Mouse (Mus musculus): Measurements from ENCODE around the gene Pinlyp. TPM values are rescaled to one million over a fixed set of nuclear protein-coding genes. Genes with fewer than 3 reads are reported as not detected.

Pinlyp gene
- polyA plus RNA-seq, 3 experiments from 2014 or later, result not detected

DNA sequence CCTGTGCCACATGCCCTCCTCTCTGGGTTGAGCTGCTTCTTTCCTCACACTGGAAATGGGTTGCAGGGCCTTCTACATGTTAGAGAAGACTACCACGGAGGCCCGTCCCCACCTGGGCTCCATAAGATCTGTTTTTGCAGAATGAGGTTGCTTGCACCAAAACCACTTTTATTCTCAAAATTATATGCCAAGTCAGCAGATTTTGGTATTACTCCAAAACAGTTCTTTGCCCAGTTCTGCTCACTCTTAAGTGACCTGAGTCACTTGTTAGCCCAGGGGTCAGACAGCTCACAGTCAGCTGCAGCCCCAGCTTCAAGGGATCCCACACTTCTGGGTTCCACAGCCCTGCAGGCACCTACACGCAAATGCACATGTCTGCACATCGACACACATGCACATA lies 15.5 kb upstream of the Pinlyp start:
- no peak for ATAC-seq

DNA sequence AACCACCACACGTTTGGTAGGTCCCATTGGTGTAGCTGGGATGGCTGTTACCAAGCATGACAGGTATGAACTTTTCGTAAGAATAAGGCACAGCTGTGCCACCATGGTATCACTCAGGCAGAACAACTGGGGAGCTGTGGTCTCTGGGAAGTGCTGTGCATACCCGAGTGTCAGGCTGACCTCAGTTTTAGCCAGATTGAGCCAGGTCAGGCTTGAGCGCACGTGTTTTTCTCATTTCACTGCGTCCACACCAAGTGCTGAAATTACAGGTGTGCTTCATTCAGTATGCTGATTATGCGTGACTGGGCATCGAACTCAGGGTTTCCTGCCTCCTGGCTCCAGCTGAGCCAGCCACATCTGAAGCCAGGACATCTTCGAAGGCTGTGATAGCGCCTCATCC lies 9.9 kb upstream of the Pinlyp start:
- ATAC-seq, result no peak

DNA sequence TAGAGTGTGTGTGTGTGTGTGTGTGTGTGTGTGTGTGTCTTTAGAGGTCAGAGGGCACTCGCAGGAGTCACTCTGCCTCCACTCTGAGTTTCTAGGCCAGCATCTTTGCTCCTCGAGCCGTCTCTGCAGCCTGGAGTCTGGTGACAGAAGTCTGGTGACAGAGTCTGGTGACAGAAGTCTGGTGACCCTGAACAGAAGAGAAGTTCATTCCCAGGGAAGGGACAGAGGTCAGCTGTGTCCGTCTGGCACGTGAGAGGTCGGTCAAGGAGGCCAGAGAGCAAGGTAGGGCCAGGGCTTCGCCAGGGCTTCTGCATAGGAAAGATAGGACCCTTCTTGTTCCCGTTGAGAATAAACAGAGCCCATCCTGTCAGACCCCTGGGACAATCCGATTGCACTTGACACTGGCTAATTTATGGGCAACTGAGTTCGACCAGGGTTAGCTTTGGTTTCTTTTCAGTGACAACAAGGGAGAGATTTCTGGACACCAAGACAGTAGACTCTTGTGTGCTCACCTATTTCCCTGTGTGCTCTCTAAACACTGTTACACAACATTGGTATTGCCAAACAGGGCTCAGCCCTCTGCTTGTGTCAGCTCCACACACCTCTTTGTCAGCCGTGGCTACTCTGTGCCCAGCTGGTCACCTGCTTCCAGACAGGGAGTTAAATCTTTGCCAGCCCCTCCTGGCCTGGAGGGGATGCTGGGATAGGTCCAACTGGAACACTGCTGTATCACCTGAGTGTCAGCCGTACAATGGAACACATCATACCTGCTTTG lies 6.3 kb upstream of the Pinlyp start:
- no peak for ATAC-seq

DNA sequence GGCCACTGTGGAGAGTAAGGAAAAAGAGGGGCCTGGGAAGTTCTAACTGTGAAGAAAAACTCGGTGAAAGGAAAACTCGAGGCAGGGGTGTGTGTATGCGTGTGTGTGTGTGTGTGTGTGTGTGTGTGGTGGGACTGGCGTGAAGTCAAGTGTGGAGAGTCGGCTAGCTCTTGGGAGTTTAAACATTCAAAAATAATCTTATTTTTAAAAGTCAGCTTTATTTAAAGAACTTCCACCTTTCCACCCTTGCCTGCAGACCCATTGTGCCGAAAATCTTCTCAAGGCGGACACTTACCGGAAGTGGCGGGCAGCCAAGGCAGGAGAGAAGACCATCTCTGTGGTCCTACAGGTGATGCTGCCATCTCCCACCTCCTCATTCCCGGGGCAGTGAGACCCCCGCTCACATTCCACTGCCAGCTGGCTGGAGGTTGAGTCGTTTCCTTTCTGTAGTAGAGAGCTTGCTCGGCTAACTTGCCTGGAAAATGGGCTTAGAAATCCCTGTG lies 1.7 kb upstream of the Pinlyp start:
- ATAC-seq, result no peak

DNA sequence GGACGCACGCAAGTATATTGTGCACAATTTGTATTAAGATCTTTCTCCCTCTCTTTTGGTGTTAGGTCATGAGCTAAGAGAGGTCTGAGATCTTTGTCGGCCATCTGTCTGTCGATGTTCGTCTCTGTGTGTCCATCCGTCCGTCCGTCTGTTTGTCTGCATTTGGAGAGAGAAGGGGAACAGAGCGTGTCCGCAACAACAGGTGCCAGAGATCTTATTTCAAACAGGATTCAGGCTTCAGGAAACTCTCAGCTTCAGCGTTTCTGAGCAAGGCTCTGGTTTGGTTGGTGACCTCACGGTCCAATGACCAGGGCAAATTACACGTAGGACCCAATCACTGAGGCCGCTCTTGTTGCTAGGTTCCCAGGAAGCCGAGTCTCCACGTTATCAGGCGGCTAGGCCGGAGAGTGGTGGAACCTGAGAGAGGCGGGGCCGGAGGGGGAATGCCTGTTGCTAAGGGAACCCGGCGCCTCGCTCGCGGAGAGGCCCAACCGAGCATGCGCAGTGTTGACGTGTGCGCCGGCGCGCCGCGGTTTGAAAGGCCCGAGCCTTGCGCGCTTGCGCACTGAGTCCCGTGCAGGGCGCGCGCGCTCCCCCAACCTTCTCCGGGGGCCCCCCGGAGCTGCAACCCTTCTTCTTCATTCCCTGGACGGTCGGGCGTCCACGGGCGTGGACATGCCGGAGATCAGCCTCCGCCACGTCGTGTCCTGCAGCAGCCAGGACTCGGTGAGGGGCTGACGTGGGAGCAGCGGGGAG lies 894 bp upstream of the Pinlyp start:
- ATAC-seq, result peak; percentile 100

DNA sequence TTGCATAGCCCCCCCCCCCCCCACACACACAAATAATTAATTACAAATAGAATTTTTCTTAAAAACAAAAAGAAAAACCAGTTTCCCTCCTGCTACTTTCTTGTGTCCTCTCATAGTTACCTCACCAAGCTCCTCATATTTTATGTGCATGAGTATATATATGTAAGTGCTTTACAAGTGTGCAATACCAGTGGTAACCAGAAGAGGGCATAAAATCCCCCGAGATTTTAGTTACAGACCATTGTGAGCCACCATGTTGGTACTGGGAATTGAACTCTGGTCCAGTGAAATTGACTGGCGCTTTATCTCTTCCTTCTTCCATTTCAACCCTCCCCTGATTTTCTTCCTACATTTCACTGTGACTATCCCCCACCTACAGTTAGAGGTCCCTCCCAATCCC lies 1.4 kb downstream of the Pinlyp start:
- no peak for ATAC-seq

DNA sequence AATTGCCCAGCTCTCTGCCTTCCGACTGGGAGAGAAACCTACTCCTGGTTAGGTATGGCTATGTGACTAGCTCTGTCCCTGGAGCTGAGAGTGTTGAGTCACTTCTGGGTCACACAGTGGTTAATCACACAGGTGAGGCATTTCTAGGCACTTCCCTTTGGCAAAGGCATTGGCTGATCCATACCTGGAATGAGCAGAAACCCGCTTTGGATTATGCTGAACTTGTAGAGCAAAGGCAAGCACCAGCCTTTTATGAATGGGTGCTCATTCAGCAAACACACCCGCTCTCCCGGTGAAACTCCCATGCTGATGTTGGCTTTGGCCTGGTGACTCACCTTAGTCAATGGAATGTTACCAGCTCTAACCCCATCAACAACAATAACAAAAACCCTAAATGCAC lies 6.2 kb downstream of the Pinlyp start:
- no peak for ATAC-seq

DNA sequence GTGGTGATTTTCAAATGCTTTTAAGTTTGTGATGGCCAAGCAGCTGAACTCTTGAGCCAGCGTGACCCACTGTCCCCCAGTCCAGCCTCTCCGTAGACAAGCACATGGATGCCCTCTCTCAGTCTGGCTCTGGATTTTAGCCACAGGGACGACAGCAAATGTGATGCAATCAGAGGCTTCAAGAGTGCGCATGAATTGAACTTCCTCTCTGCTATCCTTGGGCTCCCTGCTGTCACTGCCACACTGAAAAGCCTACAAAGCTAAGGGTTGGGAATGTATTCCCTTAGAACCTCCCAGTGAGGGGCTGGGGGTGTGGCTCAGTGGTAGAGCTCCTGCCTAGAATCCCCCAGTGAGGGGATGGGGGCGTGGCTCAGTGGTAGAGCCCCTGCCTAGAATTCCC lies 7.2 kb downstream of the Pinlyp start:
- no peak for ATAC-seq

DNA sequence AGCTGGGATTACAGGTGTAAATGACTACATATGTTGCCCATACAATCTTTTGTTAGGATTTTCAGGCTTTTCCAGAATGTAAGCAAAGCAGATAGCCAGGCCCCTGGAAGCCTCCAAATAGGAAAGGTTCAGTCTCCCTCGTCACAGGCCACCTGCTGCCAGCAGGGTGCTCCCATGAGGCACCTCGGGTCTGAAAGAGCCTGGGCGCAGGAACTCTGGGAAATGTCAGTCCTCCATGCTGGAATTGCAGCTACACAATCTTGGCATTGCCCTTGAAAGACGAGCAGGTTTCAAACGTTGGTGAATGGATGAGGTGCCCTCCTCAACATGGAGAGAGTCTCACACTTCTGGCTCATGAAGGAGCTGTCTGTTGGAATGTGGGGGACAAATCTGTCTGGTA lies 7.8 kb downstream of the Pinlyp start:
- no peak for ATAC-seq

DNA sequence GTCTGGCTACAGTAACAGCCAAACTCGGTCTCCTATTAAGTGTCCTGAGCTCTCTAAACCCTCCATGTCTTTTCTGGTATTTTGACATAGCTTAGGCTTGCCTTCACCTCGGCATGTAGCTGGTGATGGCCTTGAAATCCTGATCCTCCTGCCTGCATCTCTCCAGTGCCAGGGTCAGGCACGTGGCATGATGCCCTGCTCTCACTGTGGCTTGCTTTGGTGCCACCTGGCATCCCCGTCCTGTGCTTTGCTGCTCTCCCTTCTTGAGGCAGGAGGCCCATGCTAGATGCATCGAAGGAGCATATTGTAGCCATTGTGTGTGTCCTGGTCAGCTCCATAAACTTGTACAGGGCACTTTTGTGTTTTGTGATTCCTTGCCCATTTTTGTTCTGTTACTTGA lies 8.3 kb downstream of the Pinlyp start:
- no peak for ATAC-seq

DNA sequence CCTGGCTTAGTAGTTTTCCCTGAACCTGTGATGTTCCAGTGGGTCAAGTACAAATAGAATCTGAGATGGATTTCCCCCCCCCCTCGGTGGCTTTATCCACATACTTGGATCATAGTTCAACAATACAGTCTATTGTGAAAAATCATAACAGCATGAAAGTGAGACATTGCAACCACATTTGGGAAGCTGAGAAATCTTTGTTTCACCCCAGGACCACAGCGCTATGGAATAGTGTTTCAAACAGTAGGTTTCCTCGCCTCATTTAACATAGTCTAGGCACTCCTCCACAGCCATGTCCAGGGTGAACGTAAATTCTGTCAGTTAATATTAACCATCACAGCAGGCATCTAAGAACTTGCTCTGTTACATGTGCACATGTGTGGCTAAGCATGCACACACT lies 8.8 kb downstream of the Pinlyp start:
- no peak for ATAC-seq

DNA sequence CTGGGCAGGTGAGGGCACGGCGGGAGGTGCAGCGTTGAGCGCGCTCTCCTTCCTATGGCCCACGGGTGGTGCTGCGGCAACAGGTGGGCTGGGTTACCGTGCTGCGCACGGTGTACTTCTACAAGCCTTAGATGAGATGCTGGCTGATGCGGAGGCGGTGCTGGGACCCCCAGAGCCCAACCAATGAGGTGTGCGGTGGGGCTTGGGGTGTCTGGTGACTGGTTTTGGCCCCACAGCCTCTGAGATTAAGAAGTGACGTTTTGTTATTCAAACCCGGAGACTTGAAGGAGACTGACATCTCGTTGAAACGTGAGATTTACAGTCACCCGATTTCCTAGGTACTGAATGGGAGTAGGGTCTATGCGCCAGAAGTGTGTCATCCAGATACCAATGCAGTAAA lies 11.6 kb downstream of the Pinlyp start:
- no peak for ATAC-seq

DNA sequence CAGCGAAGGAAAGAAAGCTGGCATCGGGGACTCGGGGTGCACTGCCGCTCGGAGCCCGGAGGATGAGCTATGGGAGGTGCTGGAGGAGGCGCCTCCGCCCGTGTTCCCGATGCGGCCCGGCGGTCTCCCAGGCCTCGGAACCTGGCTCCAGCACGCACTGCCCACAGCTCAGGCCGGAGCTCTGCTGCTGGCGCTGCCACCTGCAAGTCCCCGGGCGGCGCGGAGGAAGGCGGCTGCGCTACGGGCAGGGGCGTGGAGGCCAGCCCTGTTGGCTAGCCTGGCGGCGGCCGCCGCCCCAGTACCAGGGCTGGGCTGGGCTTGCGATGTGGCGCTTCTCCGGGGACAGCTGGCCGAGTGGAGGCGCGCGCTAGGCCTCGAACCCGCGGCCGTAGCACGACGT lies 12.1 kb downstream of the Pinlyp start:
- ATAC-seq, result no peak

DNA sequence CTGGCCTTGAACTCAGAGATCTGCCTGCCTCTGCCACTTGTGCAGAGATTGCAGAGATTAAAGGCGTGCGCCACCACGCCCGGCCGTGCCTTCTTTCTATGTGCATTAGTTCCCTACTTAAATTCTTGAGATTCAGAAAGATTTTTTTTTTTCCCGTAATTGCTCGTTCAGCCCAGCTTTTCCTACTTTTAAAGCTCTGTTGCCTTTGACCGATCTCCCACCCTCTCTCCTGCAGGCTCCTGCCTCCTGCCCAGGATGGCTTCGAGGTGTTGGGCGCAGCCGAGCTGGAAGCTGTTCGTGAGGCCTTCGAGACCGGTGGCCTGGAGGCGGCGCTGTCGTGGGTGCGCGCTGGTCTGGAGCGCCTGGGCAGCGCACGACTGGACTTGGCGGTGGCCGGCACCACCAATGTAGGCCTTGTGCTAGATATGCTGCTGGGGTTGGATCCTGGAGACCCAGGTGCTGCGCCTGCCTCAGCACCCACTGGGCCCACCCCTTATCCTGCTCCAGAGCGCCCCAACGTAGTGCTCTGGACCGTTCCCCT lies 12.8 kb downstream of the Pinlyp start:
- ATAC-seq, result no peak

DNA sequence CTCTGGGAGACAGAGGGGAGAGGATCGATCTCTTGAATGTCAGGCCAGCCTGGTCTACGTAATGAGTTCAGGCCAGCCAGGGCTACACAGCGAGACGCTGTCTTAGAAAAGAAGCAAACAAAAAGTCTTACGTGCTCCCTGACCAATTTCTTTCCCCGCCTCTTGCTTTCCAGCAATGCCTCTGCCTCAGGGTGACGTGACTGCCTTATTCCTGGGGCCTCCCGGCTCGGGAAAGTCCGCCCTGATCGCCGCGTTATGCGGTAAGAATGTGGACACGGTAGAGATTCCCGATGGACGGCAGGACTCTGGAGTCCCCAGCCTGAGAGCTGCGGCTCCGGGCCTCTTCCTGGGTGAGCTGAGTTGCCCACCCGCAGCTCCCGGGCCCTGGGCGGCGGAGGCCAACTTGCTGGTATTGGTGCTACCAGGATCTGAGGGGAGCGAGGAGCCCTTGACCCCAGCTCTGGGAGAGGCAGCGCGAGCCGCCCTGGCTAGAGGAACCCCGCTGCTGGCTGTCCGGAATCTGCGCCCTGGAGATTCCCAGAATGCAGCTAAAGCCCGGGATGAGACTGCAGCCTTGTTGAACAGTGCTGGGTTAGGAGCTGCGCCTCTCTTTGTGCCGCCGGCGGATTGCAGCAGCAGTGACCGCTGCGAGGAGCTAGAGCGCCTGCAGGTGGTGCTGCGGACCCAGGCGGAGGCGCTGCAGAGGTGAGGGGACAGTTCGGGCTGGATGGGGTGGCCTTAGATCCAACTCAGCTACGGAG lies 14.5 kb downstream of the Pinlyp start:
- no peak for ATAC-seq

DNA sequence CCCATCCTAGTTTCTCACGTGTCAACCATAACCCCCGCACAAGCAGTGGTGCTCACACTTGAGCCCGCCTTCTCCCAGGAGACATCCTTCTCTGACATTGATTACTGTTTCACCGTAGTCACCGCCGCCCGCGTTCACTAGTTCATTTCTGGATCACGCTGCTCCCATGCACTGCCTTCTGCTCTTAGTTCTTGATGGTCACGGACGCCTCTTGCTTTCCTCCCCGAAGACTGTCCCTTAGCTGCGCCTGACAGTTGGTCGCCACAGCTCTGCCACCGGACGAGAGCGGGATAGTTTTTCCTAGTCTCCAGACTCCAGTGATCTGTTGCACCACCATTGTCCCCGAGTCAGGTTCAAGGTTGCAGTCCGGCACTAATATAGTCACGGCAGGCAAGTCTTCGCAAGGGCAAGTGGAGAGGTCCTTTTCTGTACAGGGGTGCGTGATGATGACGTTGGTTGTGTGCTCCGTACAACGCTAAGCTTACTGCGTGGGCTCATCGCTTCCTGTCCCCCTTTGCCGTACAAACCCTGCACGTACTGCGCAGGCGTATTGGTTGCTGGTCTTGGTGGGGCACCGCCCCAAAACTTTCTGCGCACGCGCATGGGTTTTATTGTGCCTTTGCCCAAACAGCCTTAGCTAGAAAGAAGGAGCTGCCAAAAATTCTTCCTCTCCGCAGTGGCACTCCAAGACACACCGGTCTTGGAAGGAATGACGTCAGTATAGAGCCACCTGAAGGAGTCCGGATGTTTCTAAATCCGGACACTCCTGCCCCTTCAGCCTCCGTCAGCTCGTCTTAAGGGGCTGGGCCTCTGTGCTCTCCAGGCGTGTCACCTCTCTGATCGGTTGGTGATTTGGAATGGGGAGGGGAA lies 15.6 kb downstream of the Pinlyp start, which contains the start of gene Irgq:
Irgq (plus strand) TSS at position 628 of the 870 bp plus-strand sequence.
- ATAC-seq, result peak; percentile 89

DNA sequence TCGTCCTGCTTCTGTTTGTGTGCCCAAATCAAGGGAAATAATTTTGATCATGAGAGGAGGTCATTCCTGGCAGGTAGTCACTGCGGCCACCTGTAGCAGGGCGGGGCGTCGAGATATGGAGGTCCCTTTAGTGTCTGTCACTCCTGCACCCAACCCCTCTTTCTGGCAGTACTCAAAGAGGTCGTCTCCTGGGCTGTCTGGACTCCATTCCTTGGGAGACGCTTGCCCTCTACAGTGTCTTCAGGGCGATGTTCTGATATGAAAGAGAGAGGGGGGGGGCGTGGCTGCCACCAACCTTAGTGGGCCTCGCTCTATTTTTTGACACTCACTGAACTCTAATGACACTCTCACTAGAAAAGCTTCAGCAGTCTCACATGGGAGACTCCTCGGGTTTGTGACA lies 16.3 kb downstream of the Pinlyp start:
- no peak for ATAC-seq

DNA sequence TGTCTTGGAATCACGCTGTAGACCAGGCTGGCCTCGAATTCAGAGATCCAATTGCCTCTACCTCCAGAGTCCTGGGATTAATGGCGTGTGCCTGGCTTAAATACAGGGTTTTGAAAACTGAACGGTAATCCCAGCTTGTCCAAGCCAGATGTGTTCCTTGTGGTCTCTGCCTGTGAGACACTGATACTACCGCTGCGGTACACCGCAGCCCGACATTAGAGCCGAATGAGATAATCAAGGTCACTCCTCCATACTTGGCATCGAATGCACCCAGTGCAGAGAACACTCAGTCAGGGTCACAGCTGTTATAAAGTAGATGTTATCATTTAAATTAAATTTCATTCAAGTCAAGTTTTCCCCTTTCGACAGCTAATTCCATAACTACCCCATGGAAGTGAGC lies 17.1 kb downstream of the Pinlyp start:
- ATAC-seq, result no peak

DNA sequence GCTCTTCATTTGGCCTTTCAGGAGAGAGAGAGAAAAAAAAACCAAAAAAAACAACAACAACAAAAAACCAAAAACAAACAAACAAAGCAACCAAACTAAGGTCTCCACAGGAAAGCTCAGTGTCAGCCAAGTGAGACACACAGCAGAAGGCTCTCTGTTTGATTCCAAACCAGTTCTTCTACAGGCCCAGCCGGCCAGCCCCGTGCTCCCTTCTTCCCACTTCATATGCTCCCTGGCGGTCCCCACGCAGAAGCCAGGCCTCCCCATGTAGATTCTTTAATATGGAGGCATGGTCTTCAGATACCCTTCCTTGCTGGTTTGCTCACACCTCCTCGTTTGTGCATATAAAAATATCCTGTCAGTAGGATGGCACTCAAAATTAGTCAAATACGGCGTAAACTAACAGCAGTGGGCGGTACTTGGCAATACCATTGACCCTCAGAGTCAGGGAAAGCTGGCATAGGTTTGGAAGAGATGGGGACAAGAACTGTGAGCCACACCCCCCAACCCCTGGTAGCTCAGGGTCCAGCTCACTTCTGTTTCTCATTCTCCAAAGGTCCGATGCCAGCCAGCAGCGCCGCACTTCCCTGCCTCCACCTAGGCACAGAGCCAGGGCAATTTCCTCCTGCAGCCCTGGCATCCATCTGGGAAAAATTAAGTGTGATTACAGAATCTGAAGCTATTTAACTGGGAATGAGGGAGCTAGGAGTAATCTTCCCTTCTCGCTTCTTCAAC lies 20.1 kb downstream of the Pinlyp start:
- no peak for ATAC-seq

DNA sequence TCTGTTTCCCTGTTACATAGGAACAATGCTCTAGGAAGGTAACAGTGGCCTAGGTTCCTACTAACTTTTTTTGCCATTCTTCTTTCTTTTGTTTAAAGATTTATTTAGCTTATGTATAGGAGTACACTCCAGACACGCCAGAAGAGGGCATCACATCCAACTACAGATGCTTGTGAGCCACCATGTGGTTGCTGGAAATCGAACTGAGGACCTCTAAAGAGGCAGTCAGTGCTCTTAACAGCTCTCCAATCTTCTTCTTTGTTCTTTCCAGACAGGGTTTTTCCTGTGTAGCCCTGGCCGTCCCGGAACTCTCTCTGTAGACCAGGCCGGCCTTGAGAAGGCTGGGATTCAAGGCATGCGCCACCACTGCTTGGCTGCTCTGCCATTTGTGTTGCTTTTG lies 20.9 kb downstream of the Pinlyp start:
- ATAC-seq, result no peak

DNA sequence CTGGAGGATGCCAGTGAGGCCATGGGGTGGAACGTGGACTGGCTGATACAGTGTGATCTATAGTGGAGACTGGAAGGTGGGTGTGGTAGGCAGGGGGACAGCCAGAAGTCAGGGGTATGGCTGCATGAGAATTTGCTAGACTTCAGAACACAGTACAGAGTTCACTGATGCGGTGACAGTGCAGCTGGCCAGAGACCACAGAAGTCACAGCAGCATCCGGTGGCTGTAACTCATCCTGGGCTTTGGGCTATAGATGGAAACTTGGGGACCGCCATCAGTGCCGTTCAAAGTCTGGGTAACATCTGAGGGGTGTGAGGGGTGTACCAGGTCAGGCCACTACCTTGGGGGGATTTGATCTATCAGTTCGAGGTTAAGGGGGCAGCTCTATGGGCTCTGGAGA lies 22.2 kb downstream of the Pinlyp start:
- ATAC-seq, result no peak
